Mouse (Mus musculus): ENCODE results near the gene Kcnt2.

GRCm38 (mm10) chr1:140456873-140457272 is 210.9 kb downstream of the Kcnt2 start:
- no peak for TF ChIP-seq CTCF (IDR thresholded peaks at IDR 0.05; ENCODE audit: low read depth, low read length)
- TF ChIP-seq POLR2A (IDR thresholded peaks at IDR 0.05; ENCODE audit: insufficient read depth, low read length) = no peak
